Mouse (Mus musculus) kidney, postnatal 0 days (tissue): ENCODE results near the gene Ccnjl. TPM values are rescaled to one million over a fixed set of nuclear protein-coding genes. Genes with fewer than 3 reads are reported as not detected.

Experiments
- ATAC-seq: fragments of 200-750 bp; cut with Nextera tagmentation; replicated peaks from 2 replicates; pipeline ENCODE4 v1.8.0; 2017; ENCODE audit warnings: low read depth, moderate number of reproducible peaks, moderate TSS enrichment, moderate library complexity; ENCODE audit not compliant: low FRiP score
- DNase-seq: peaks from one replicate; pipeline ENCODE4 v3.0.0-alpha.2; 2016; ENCODE audit warnings: low spot score
- H3K27ac ChIP-seq: fragments of 300-500 bp; sonication (generic); 2 replicates; pipeline ENCODE4 v1.5.1; 2014; ENCODE audit warnings: mild to moderate bottlenecking
- H3K27me3 ChIP-seq: fragments of 300-500 bp; sonication (generic); 2 replicates; pipeline ENCODE4 v1.6.1; 2014; ENCODE audit warnings: low read length, mixed read lengths; ENCODE audit not compliant: insufficient read depth
- H3K36me3 ChIP-seq: fragments of 300-500 bp; sonication (generic); 2 replicates; pipeline ENCODE4 v1.6.1; 2014; ENCODE audit warnings: low read length, mixed read lengths; ENCODE audit not compliant: insufficient read depth
- H3K4me1 ChIP-seq: fragments of 300-500 bp; sonication (generic); replicated peaks from 2 replicates; pipeline ENCODE4 v1.6.1; 2014; ENCODE audit warnings: antibody characterized with exemption, low read length, mixed read lengths; ENCODE audit not compliant: insufficient read depth
- H3K4me2 ChIP-seq: fragments of 300-500 bp; sonication (generic); 2 replicates; pipeline ENCODE4 v1.6.1; 2014; ENCODE audit warnings: mild to moderate bottlenecking, low read length, moderate library complexity, mixed read lengths
- H3K4me3 ChIP-seq: fragments of 300-500 bp; sonication (generic); replicated peaks from 2 replicates; pipeline ENCODE4 v1.5.1; 2014; ENCODE audit warnings: low read depth, low read length
- H3K9ac ChIP-seq: fragments of 300-500 bp; sonication (generic); 2 replicates; pipeline ENCODE4 v1.6.1; 2014; ENCODE audit warnings: low read depth, low read length
- H3K9me3 ChIP-seq: fragments of 300-500 bp; sonication (generic); replicated peaks from 2 replicates; pipeline ENCODE4 v1.6.1; 2016; ENCODE audit warnings: low read length, inconsistent platforms, mixed read lengths
- CTCF ChIP-seq: IDR thresholded peaks from 2 replicates; pipeline ENCODE4 v1.5.1; 2016; ENCODE audit warnings: antibody characterized with exemption, low read depth, mild to moderate bottlenecking, moderate library complexity
- WGBS: fragments of 180-500 bp; shearing (Covaris S2); extraction: QIAGEN DNeasy Blood & Tissue Kit; methylation state at CpG from one replicate; pipeline ENCODE4 v1.1.7; 2014; 5-methylcytosine and 5-hydroxymethylcytosine counted together
- polyA plus RNA-seq: library from polyadenylated mRNA; unstranded; fragments of >200 nt; fragmentation: Nextera tagmentation; extraction: Ambion mirVana; gene quantifications from 2 replicates; pipeline ENCODE4 v1.2.1, GENCODE M21; 2015

Ccnjl gene
- polyA plus RNA-seq, 1 experiment from 2014 or later, result 14.2 TPM

DNA sequence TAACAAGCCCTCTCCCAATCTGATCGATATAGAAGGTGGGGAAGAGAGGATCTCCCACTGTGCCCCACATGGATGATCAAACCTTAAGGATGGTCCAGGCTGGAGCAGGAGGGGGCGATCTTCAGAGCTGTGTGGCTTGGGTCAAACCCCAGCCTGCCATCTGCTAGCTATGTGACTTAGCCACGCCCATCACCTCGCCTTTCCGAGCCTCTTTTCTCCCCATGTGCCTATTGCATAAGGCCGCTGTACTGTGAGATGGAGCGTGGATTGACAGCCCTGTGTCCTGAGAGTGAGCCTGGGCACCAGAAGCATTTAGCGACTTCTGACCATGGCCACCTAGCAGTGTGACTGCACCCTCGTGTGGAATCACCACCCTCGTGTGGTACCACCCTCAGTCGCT, 43.9 kb upstream of the Ccnjl start:
- Histone ChIP-seq H3K4me2 (no peak overlapping the region), H3K9ac (no peak overlapping the region), H3K9me3 (no peaks in the 10 kb centered on the region), H3K27me3 (no peaks in the 10 kb centered on the region), H3K27ac (no peak overlapping the region), H3K4me1 (no peaks in the 10 kb centered on the region), H3K36me3 (no peaks in the 10 kb centered on the region), H3K4me3 (no peak overlapping the region)
- no peak for ATAC-seq
- 48% methylated on average over 11 of the region's 11 CpGs for WGBS
- TF ChIP-seq CTCF, result no peak
- no peak for DNase-seq

DNA sequence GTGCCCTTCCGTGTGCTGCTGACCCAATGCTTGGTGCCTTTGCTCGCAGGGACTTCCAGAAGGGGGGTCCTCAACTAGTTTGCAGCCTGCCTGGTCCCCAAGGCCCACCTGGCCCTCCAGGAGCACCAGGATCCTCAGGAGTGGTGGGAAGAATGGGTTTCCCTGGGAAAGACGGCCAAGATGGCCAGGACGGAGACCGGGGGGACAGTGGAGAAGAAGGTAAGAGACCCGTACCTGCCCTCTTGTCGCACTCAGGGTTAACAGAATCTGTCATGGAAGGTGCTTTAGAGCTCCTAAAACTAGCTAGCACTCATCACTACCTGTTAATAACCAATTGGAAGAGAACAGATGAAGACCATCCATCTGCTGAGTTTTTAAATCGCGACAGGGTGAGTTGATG, 42.7 kb upstream of the Ccnjl start:
- TF ChIP-seq CTCF, result no peak
- Histone ChIP-seq H3K9ac (no peak overlapping the region), H3K36me3 (no peaks in the 10 kb centered on the region), H3K4me2 (no peak overlapping the region), H3K4me1 (no peaks in the 10 kb centered on the region), H3K27ac (no peak overlapping the region), H3K4me3 (no peak overlapping the region), H3K27me3 (no peaks in the 10 kb centered on the region), H3K9me3 (no peaks in the 10 kb centered on the region)
- WGBS, result 76% methylated on average over 9 of the region's 9 CpGs
- DNase-seq, result no peak
- no peak for ATAC-seq

DNA sequence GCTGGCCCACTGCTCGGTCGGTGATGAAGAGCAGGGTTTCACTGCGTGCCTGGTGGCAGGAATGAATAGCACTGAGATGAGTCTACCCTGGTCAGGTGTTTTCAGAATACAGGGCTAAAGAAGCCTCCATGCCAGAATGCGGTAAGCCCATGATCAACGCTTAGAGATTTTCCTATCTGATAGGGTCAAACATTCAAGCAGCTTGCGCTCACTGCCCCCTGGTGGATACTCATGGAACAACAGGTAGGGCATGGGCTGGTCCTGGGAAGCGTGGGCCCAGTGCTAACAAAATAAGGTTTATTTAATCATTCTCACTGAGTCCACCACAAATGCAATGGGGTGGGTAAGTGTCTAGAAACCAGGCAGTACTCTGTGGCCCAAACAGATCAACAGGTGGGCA, 35.9 kb upstream of the Ccnjl start:
- Histone ChIP-seq H3K27ac (no peak overlapping the region), H3K4me1 (no peaks in the 10 kb centered on the region), H3K4me3 (no peak overlapping the region), H3K27me3 (no peaks in the 10 kb centered on the region), H3K36me3 (no peaks in the 10 kb centered on the region), H3K9me3 (no peaks in the 10 kb centered on the region), H3K9ac (no peak overlapping the region), H3K4me2 (no peak overlapping the region)
- WGBS, result 32% methylated on average over 7 of the region's 7 CpGs
- TF ChIP-seq CTCF, result peak; percentile 98
- ATAC-seq (0 out of 2 replicates have a peak, but pooled peaks have one; percentile 12), DNase-seq (peak; percentile 74)

DNA sequence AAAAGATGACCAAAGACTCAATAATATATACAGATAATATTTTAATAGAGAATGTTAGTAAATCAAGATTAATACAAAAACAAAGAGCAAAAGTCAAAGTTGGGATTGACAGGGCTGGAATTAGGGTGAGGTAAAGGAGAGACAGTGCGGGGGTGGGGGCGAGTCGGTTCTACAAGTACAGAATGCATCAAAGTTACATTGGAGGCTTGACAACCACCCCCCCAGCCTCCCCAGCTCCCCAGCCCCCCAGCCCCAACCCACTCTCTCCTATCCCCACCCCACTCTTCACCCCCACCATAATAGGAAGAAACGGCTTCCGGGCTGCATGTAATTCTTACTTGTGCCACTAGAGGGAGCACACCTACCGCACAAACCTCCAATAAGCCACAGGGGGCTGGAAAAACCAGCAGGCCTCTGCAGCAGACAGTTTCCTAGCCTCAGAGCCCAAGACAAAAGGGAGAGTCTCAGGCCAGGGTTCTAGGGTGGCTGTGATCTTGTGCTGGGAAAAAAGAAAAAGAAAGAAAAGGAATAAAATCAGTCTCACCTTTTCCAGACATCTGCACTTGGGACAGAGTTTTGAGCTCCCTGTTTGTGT, 34.7 kb upstream of the Ccnjl start:
- Histone ChIP-seq H3K4me3 (no peak overlapping the region), H3K9me3 (no peaks in the 10 kb centered on the region), H3K4me1 (no peaks in the 10 kb centered on the region), H3K27ac (no peak overlapping the region), H3K4me2 (no peak overlapping the region), H3K36me3 (no peaks in the 10 kb centered on the region), H3K27me3 (no peaks in the 10 kb centered on the region), H3K9ac (no peak overlapping the region)
- DNase-seq (peak; percentile 86), ATAC-seq (peak; percentile 55; the same call in 1 of the 2 replicates)
- 24% methylated on average over 6 of the region's 6 CpGs for WGBS
- peak; percentile 89 for TF ChIP-seq CTCF

GRCm38 (mm10) chr11:43495037-43495436, 33.5 kb upstream of the Ccnjl start:
- no peak overlapping the region for H3K4me3 ChIP-seq
- H3K9ac ChIP-seq, result no peak overlapping the region
- 54% methylated on average over 8 of the region's 8 CpGs for WGBS
- ATAC-seq, result no peak
- no peaks in the 10 kb centered on the region for H3K4me1 ChIP-seq
- H3K9me3 ChIP-seq, result no peaks in the 10 kb centered on the region
- H3K27me3 ChIP-seq, result no peaks in the 10 kb centered on the region
- DNase-seq, result no peak
- peak; percentile 47 for TF ChIP-seq CTCF
- H3K4me2 ChIP-seq, result no peak overlapping the region
- H3K27ac ChIP-seq, result no peak overlapping the region
- no peaks in the 10 kb centered on the region for H3K36me3 ChIP-seq

GRCm38 (mm10) chr11:43495532-43495931, 33.1 kb upstream of the Ccnjl start:
- WGBS, result 42% methylated on average over 3 of the region's 3 CpGs
- Histone ChIP-seq H3K4me1 (no peaks in the 10 kb centered on the region), H3K9ac (no peak overlapping the region), H3K27me3 (no peaks in the 10 kb centered on the region), H3K27ac (no peak overlapping the region), H3K9me3 (no peaks in the 10 kb centered on the region), H3K36me3 (no peaks in the 10 kb centered on the region), H3K4me3 (no peak overlapping the region), H3K4me2 (no peak overlapping the region)
- no peak for ATAC-seq
- TF ChIP-seq CTCF, result no peak
- DNase-seq, result no peak

- 87% methylated on average over 6 of the region's 6 CpGs for WGBS
- Histone ChIP-seq H3K9ac (no peak overlapping the region), H3K4me2 (no peak overlapping the region), H3K27me3 (no peaks in the 10 kb centered on the region), H3K27ac (no peak overlapping the region), H3K4me3 (no peak overlapping the region), H3K4me1 (no peaks in the 10 kb centered on the region), H3K9me3 (no peaks in the 10 kb centered on the region), H3K36me3 (no peaks in the 10 kb centered on the region)
- TF ChIP-seq CTCF, result no peak
- ATAC-seq (no peak), DNase-seq (no peak)
Measured at GRCm38 (mm10) chr11:43501256-43501655, 27.3 kb upstream of the Ccnjl start.
